Mouse (Mus musculus) forelimb bud, embryonic 11.5 days (tissue): ENCODE results near the gene Tnrc6c.
A peak's percentile ranks its signal among the peaks of the same experiment; 100 is the strongest.

Source experiments
- DNase-seq: peaks from one replicate; pipeline ENCODE4 v3.0.0-alpha.2; 2012; ENCODE audit warnings: low read depth, low spot score

The Tnrc6c gene

GRCm38 (mm10) chr11:117674531-117674930 lies 20.4 kb downstream of the Tnrc6c start:
- DNase-seq: no peak

DNA sequence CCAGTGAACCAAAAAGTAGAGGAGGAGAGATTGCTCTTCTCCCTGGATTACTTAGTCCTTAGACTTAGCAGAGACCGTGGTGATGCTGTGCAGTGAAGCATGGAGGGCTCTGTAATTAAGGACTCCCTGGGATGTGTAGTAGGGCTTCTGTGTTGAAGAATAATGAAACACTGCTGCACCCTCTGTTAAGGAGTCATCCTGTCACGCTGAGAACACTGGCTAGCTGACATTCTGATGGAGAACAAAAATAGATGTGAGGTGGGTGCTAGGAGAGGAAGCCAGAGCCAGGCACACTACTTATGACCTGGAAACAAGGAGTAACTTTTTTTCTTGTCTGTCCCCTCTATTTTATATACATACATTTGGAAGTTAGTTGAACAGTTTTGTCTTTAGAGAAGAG lies 22.6 kb downstream of the Tnrc6c start:
- no peak for DNase-seq

DNA sequence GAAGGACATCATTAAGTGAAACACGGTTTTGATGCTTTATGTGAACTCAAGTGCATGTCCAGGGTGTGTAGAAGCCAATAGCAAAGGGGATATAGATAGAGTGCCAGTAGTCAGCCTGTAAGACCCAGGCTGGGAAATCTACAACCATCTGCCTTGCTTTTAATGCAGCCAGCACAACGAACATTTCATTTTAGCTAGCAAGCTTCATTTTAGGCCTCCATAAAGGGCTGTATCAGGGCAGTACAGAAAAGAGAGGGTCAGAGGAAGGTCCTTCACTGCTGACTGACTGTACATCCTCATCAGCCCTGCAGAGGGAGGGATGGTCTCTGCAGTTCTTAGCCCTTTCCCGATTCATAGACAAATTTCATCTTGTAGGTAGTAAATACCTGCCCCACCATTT lies 23.0 kb downstream of the Tnrc6c start:
- DNase-seq: no peak

GRCm38 (mm10) chr11:117677594-117677993 lies 23.5 kb downstream of the Tnrc6c start:
- no peak for DNase-seq

DNA sequence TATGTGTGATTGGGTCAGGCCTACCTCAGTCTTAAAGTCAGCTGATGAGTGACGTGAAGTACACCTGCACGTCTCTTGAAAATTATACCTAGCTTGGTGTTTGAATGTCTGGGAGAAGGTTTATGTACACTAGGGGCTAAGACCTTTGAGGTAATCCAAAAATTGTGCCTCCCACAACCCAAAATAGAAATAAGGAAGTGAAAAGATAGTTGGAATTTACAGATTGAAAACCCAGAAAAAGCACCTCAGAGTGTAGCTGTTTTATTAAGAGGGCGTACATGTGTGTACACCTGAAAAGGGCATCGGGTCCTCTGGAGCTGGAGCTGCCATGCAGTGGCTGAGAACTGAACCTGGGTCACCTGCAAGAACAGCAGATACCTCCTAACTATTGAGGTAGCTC lies 24.1 kb downstream of the Tnrc6c start:
- no peak for DNase-seq

GRCm38 (mm10) chr11:117678740-117679139 lies 24.7 kb downstream of the Tnrc6c start:
- no peak for DNase-seq

DNA sequence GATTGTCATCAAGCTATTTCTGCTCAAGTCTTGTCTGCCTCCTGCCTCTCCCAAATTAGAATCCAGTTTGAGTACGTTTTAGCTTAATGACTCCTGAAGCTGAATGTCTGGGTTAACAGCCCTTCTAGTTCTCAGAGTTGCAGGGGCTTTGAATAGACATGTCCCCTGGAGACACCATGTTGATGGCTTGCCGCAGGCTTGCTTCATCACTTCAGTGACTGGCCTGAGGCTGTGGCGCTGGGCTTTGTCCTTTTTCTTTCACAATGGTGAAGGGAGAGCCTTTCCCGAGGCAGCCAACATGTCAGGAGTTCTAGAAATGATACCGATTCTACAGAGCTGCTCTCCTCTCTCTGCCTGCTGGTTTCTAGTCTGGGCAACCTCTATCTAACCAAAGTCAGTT lies 30.6 kb downstream of the Tnrc6c start:
- DNase-seq: no peak

GRCm38 (mm10) chr11:117685461-117685860 lies 31.4 kb downstream of the Tnrc6c start:
- DNase-seq: no peak

GRCm38 (mm10) chr11:117686021-117686420 lies 31.9 kb downstream of the Tnrc6c start:
- no peak for DNase-seq

- no peak for DNase-seq
These were observed 34.5 kb downstream of the Tnrc6c start for GRCm38 (mm10) chr11:117688603-117689002.

GRCm38 (mm10) chr11:117691311-117691710 lies 37.2 kb downstream of the Tnrc6c start:
- DNase-seq: no peak

- no peak for DNase-seq
These were observed 40.0 kb downstream of the Tnrc6c start for GRCm38 (mm10) chr11:117694050-117694449.

- DNase-seq: no peak
These were observed 42.5 kb downstream of the Tnrc6c start for GRCm38 (mm10) chr11:117696585-117696984.

GRCm38 (mm10) chr11:117700871-117701270 lies 46.8 kb downstream of the Tnrc6c start:
- no peak for DNase-seq

DNA sequence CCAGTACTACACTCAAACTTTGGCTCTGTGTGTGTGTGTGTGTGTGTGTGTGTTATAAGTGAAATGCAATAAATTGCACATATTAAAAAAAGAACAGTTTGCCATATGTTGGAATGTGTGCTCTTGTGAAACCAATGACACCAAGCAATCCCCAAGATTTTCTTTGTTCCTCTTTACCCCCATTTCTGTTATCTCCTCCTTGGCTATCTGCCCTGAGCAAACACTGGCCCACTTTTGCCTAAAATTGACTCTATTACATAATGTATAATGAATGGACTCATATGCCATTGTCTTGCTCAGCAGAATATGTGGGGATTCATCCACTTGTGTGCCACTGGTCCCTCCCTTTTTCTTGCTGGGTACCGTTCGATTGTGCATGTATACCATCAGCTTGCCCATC lies 52.2 kb downstream of the Tnrc6c start:
- DNase-seq: no peak

DNA sequence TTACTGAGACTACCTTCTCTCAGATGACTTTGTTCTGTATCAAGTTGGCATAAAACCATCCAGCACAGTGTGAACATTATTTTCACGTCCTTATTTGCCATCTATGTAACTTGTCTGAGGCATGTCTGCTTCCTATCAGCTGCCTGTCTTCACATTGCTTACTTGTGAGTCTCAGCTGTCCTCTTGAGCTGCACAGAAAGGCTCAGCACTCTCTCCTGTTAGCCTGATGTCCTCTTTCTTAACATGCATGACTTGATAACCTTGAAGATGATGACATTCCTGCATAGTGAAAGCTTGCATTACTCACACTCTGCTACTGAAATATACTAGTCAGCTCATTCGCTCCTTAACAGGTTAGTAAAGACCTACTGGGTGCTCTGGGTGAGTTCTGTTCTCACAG lies 53.1 kb downstream of the Tnrc6c start:
- no peak for DNase-seq

DNA sequence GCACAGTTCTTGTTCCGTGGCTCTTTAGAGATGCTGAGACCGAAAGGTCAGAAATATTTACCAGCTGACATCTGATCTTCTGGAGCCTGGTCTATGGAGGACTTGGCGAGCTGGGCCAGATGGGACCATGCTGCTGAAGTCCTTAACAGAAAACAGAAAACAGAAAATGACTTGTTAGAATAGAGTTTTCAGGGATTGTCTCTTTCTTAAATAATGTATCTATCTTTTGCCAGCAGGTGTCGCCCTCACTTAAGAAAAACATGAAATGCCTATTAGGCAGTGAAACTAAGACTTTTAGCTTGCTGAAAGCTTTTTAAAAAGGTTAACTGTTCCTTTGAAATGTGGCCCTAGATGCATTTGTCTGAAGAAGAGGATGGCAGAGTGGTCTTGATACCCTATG lies 55.2 kb downstream of the Tnrc6c start:
- DNase-seq: peak; percentile 59

DNA sequence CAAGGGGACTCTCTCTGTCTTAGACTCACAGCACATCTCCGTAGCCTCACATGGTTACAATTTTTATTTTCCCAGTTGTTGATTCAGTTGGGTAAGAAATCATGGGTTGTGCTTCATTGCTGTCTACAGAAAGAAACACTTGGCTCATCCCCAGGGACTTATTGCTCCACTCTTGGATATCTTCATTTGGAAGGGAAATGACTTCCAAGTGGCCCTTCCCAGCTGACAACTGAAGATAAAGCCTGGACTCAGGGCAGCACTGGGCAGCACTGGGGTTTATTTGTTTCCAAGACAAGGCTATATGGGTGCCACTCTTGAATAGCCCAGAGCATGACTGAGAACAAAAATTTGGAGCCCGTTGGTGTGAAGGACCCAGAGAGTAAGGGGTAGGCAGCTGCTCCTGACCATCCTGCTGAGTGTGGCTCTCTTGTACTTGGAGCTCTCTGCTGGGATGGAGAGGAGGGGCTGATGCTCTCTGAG lies 56.8 kb downstream of the Tnrc6c start:
- DNase-seq: no peak

- DNase-seq: no peak
These were observed 58.0 kb downstream of the Tnrc6c start for GRCm38 (mm10) chr11:117712065-117712464.

- no peak for DNase-seq
These were observed 59.3 kb downstream of the Tnrc6c start for GRCm38 (mm10) chr11:117713375-117713774.

GRCm38 (mm10) chr11:117718838-117719237 lies 64.7 kb downstream of the Tnrc6c start:
- no peak for DNase-seq

- no peak for DNase-seq
These were observed 70.7 kb downstream of the Tnrc6c start for GRCm38 (mm10) chr11:117724604-117725301.

DNA sequence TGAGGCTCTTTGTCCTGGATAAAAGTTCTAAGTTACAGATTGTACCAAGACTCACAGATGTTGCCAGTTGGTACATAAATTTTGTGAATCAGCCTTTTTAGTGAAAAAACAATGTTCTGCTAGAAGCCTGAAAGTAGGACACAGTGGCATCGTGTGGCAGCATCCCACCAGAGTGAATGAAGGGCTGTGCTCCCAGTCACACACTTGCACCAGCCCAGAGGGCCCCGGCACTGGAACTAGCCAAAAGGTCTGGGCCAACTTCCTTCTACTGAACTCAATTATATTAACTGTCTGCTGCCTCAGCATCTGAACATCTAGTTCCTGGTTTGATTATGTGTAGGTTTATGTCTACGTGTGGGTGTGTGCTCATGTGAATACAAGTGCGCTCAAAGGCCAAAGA lies 72.9 kb downstream of the Tnrc6c start:
- no peak for DNase-seq

DNA sequence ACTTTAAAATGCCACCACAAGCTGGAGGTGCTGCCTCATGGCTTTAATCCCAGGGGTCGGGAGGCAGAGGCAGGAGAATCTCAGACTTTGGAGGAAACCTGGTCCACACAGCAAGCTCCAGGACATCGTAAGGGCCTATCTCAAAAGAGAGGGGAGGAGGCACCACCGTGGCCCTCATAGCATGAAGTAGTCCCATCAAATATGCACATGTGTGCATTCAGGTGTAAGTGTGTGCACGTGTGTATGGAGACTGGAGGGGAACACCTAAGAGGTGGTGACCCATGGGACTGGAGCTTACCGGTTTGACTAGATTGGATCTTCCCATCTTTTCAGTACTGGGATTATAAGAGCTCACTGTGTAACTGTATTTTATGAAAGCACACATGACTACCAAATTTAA lies 74.2 kb downstream of the Tnrc6c start:
- no peak for DNase-seq
